ENCODE assay signal across 22 mouse cellular contexts in genomic region chr10:95001650-95002049, GRCm38 (mm10).
"Had no signal": no experiment of that assay in that cellular context is flagged by ENCODE, and none has a peak within 500 bp of the region (broad histone marks: within the 10 kb centered on the region; RNA-seq: fewer than 3 reads in every experiment).

No protein-coding gene starts in this region.

- H3K27ac ChIP-seq: heart, adult 2 months; hindbrain, embryonic 10.5 days; hindbrain, embryonic 12.5 days; hindbrain, embryonic 14.5 days; intestine, embryonic 15.5 days; layer of hippocampus, adult 2 months; left cerebral cortex, adult 2 months; liver, embryonic 13.5 days; liver, embryonic 15.5 days had no signal

- H3K27me3 ChIP-seq: heart, embryonic 12.5 days; hindbrain, embryonic 12.5 days; intestine, embryonic 15.5 days; liver, embryonic 13.5 days; liver, embryonic 15.5 days had no signal

- H3K9ac ChIP-seq: heart, embryonic 12.5 days; hindbrain, embryonic 12.5 days; hindbrain, embryonic 14.5 days; intestine, embryonic 15.5 days; liver, embryonic 13.5 days; liver, embryonic 15.5 days had no signal

- ATAC-seq: hindbrain, embryonic 16.5 days; inflammation-experienced regulatory T-cells, adult 6 months; intestine, embryonic 15.5 days; intestine, postnatal 0 days had no signal

- DNase-seq: gastrocnemius, postnatal 25 days; heart, adult 2 months; heart, postnatal 4 days; kidney, adult 18-20 months; kidney, adult 8-10 months; kidney, postnatal 10 days; kidney, postnatal 25 days; kidney, postnatal 4 days; liver; liver, embryonic 13.5 days had no signal

- H3K36me3 ChIP-seq: heart, embryonic 12.5 days; hindbrain, embryonic 10.5 days; hindbrain, embryonic 12.5 days; intestine, embryonic 15.5 days; liver, embryonic 13.5 days; liver, embryonic 15.5 days had no signal

- H3K4me1 ChIP-seq: heart, embryonic 12.5 days; hindbrain, embryonic 10.5 days; hindbrain, embryonic 12.5 days; liver, embryonic 13.5 days; liver, embryonic 15.5 days had no signal

- H3K4me2 ChIP-seq: heart, embryonic 12.5 days; hindbrain, embryonic 12.5 days; hindbrain, embryonic 14.5 days; intestine, embryonic 15.5 days; liver, embryonic 11.5 days; liver, embryonic 13.5 days; liver, embryonic 15.5 days had no signal

- H3K9me3 ChIP-seq: hindbrain, embryonic 10.5 days; hindbrain, embryonic 12.5 days; intestine, embryonic 15.5 days; liver, embryonic 13.5 days; liver, embryonic 15.5 days had no signal

- H3K4me3 ChIP-seq: heart, adult 2 months; heart, embryonic 12.5 days; hindbrain, embryonic 10.5 days; hindbrain, embryonic 12.5 days; intestine, embryonic 15.5 days; layer of hippocampus, adult 2 months; left cerebral cortex, adult 2 months; liver, embryonic 13.5 days; liver, embryonic 15.5 days had no signal
